Mouse (Mus musculus): ENCODE data around the gene Tdgf1. TPM values are rescaled to one million over a fixed set of nuclear protein-coding genes. Genes with fewer than 3 reads are reported as not detected.

The Tdgf1 gene
- polyA plus RNA-seq, 2 experiments from 2014 or later: 0.22 to 1.2 TPM

DNA sequence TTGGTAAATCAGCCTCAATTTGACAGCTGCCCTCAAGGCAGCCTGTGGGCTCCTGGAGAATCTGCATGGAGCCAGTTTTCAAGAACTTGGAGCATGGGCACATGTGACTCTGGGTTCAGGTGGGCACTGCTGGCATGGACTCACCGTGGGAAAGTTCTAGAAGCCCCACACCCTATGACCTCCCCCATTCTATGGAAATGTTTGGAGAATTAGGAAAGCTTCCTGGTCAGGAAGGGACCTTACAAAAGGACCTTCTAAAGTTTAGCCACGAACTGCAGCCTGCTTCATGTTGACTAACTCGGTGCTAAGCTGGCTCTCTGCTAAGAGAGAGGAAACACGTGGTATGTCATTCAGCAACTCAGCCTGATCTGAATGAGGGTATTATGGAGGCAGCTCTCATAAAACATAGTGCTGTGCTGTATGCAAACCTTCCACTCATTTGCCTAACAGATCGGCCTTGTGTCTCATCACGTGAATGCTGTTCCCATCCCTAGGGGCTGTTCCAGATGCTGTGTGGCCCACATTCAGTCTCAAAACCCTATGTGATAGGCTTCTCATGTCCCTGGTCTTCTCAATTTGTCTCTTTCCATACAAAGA, 36.5 kb downstream of the Tdgf1 start:
- peak; percentile 44 for ATAC-seq

DNA sequence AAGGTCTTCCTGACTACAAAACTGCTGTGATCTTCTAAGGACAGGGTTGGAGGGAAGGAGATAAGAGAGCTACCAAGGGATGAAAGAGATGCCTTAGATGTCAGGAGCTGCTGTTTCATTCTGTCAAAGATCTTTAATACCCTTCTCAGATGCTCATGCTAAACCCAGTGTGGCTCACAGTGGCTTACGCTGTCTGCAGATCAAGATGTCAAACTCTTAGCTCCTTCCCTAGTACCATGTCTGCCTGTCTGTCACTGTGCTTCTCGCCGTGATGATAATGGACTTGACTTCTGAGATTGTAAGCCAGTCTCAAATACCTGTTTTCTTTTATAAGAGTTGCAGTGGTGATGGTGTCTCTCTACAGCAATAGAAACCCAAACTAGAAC, 37.3 kb downstream of the Tdgf1 start:
- ATAC-seq: no peak

DNA sequence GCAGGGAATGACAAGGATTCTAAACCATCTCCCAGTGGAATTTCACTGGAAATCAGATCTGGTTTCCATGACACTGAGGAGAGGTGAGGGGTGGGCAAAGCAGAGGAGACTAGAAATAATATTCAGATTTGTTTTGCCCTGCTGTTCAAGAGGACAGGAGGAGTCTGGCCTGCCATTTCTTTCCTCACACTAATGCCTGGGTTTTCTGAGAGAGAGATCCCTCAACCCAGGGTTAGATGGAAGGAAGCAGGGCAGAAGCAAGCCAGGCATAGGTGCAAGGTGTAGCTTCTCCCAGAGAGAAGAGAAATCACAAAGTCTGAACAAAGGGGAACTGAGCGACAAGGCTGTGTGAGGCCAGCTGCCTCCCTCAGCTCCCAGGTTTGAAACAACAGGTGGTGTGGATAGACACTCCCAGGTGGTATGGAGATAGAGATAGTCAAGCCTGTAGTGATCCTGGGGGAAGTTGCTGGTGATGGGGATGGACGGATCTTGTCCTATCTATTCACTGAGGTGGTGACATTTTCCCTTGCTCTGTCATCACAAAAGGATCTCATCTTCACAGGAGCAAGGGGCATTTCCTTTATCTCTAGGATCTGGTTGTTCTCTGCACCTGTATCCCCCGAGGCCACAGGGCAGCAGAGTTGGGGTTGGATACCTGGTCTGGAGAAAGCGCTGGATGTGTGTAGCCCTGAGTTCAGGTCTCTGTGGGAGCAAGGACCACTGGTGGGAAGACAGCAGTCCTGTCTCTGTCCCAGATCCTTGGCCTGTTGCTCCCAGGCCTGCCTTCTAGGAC, 37.9 kb downstream of the Tdgf1 start:
- ATAC-seq: no peak

DNA sequence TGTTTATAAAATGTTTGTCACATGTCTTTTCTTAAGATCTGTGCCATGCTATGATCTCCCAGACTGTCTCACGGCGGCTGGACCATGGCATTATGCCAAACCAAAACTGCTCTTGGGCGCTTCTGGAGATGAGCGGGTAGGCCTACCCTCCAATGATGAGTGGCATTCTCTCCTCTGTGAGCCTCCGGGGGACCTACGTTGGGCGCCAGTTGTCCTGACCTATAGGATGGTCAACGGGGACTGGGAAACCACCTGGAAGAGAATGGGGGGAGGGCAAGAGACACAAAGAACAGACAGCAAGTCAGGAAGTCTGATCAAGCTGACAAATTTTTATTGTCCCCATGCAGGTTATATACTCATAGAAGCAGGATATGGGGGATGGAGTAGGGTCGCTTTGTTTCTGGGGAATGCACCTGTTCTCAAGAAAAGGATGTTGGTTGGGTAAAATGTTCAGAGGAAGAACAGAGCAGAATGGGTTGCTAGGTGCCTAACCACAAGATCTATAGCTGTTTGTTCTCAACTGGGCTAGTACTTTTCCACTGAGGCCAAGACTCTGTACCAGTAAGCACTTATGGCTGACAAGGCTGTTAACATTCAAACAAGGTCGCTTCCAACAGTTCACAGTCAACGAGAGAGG, 38.6 kb downstream of the Tdgf1 start:
- peak; percentile 98 for ATAC-seq

- no peak for ATAC-seq
Observed at GRCm38 (mm10) chr9:110902271-110902670, 43.7 kb downstream of the Tdgf1 start.

DNA sequence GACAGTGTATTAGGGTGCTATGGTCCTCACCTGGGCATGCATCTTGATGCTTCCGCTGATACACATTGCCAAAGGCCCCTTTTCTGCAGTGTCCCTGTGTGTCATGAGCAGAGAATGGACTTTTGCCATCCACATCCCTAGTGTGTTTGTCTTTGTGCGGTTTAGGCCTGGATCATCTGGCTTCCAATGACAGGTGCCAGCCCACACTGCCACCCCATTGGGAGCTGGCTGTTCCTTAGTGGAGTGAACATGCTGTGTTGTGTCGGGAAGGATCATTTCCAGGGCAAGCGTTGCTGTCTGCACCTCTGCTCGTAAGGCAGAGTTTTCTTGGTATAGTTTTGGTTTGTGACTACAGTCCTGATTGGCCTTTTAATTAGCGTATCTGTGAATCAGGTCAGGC, 44.8 kb downstream of the Tdgf1 start:
- ATAC-seq: no peak

DNA sequence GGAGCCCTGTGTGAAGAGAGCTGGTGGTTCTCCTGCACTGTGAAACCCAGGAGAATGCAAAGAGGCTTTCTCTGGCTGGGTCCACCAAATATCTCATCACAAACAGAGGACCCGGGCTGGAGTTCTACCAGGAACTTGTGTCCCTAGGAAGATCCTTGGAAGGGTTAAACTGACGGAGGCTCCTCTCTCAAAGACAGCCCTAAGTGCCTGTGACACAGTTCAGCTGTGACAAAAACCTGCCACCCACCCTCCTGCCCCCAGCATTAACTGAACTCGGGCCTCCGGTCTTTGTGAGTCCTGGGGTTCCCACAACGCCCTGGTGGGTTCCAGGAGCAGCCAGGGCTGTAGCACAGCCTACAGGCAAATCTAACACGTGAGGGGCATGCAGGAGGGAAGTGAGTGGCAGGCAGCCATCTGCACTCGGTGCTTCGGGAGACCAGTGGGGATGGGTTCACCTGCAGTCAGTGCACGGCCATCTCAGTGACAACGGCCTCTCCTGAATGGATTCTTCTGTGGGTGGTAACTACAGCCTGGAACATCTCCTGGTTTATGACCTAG, 46.4 kb downstream of the Tdgf1 start:
- ATAC-seq: no peak

DNA sequence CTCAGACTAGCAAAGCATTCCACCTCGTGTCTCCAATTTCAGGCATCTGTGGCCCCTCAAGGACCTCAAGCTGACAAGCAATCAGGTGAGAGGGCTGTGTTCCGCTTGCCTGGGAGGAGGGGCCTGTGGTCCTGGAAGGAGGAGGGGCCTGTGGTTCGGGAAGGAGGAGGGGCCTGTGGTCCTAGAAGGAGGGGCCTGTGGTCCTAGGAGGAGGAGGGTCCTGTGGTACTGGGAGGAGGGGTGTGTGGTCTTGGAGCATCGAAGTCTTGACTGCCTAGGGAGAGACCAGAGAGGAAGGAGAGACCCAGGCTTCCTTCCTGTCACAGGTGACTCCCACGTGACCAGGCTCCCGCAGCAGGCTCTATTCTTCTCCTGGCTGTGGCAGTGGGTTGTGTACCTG, 49.4 kb downstream of the Tdgf1 start:
- peak; percentile 91 for ATAC-seq

GRCm38 (mm10) chr9:110895994-110896393, 50.0 kb downstream of the Tdgf1 start:
- no peak for ATAC-seq

DNA sequence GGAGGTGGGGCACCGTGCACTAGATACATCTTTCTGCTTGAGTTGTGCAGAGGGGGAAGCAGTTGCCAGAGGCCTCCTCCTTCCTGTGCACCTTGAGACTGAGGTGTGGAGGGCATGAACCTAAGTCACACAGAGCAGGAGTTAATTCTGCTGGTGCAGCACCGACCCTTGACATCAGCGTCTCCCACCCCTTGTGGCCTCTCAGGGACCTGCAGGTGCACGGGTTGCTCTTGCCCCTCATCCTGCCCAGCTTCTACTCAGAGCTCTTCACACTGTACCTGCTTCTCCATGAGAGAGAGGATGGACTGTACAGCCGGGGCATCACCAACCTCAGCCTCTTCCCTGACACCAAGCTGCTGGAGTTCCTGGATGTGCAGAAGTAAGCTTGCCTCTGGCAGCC, 50.5 kb downstream of the Tdgf1 start:
- no peak for ATAC-seq

DNA sequence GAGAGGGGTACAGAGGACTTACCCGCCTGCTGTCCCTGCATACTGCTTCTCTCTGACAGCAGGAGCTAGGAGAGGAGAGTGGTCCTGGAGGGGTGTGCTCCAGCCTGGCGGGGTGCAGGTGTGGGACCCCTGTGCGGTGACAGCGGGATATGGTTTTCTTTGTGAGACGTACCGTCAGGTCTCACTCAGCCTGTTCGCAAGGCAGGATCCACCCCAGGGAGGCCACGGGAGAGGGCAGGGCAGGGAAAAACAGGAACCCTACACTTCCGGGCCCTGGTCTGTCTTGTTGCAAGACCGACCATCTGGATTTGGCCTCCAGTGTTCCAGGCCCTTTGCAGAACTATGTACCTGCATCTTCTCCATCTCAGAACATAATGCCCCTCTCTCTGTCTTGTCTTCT, 52.5 kb downstream of the Tdgf1 start:
- no peak for ATAC-seq

GRCm38 (mm10) chr9:110892552-110892951, 53.4 kb downstream of the Tdgf1 start:
- no peak for ATAC-seq

GRCm38 (mm10) chr9:110891077-110891828, 54.7 kb downstream of the Tdgf1 start:
- no peak for ATAC-seq

GRCm38 (mm10) chr9:110890026-110890783, 55.8 kb downstream of the Tdgf1 start:
- no peak for ATAC-seq

Other genes with a start within 250 kb of the Tdgf1 start
- not detected for gene Myl3, start 204.3 kb downstream of the Tdgf1 start, polyA plus RNA-seq (2017; shearing (Covaris generic))
- not detected for gene Pth1r, start 199.0 kb downstream of the Tdgf1 start, polyA plus RNA-seq (2017; shearing (Covaris generic))
- not detected for gene Prss42, start 148.0 kb downstream of the Tdgf1 start, polyA plus RNA-seq (2017; shearing (Covaris generic))
- gene Prss44, start 132.2 kb downstream of the Tdgf1 start, polyA plus RNA-seq (2017; shearing (Covaris generic)): not detected
- gene Prss43, start 119.5 kb downstream of the Tdgf1 start, polyA plus RNA-seq (2017; shearing (Covaris generic)): not detected
- not detected for gene Prss45, start 111.6 kb downstream of the Tdgf1 start, polyA plus RNA-seq (2017; shearing (Covaris generic))
- not detected for gene Prss46, start 101.7 kb downstream of the Tdgf1 start, polyA plus RNA-seq (2017; shearing (Covaris generic))
- not detected for gene Prss50, start 88.2 kb downstream of the Tdgf1 start, polyA plus RNA-seq (2017; shearing (Covaris generic))
- 10 to 100 TPM; 17.4 to 29.4 TPM for gene Als2cl, start 66.3 kb downstream of the Tdgf1 start, polyA plus RNA-seq (2017; shearing (Covaris generic))
- 1 to 10 TPM; 2.5 to 3.5 TPM for gene Tmie, start 66.0 kb downstream of the Tdgf1 start, polyA plus RNA-seq (2017; shearing (Covaris generic))
- gene Fam240a, start 29.3 kb downstream of the Tdgf1 start, polyA plus RNA-seq (2017; shearing (Covaris generic)): under 1 TPM in 1 of 2 experiments, not detected in 1; 0.69 TPM
- under 1 TPM in 1 of 2 experiments, not detected in 1; 0.12 TPM for gene Lrrc2, start 5.4 kb upstream of the Tdgf1 start, polyA plus RNA-seq (2017; shearing (Covaris generic))
- not detected for gene Rtp3, start 44.4 kb upstream of the Tdgf1 start, polyA plus RNA-seq (2017; shearing (Covaris generic))
- gene Ltf, start 73.1 kb upstream of the Tdgf1 start, polyA plus RNA-seq (2017; shearing (Covaris generic)): under 1 TPM in 1 of 2 experiments, not detected in 1; 0.76 TPM
- gene Ccrl2, start 111.4 kb upstream of the Tdgf1 start, polyA plus RNA-seq (2017; shearing (Covaris generic)): 10 to 100 TPM; 25.6 to 26.3 TPM
- gene Lrrfip2, start 171.4 kb upstream of the Tdgf1 start, polyA plus RNA-seq (2017; shearing (Covaris generic)): 1 to 10 TPM; 8.2 to 9.6 TPM

Measured in CD4-positive, CD25-positive, alpha-beta regulatory T cell, adult 4 months (primary cell).